Mouse (Mus musculus) cerebellum, postnatal 14 days (tissue): Measurements from ENCODE around the gene Ift57.
A peak's percentile ranks its signal among the peaks of the same experiment; 100 is the strongest.

Source experiments
- DNase-seq, 2 experiments: peaks; one replicate each; pipeline ENCODE4 v3.0.0; 2021; ENCODE audit warnings: mixed read lengths in 2 of 2

The Ift57 gene

GRCm38 (mm10) chr16:49796271-49796670 lies 97.2 kb downstream of the Ift57 start:
- no peak for DNase-seq

GRCm38 (mm10) chr16:49796954-49797353 lies 97.9 kb downstream of the Ift57 start:
- DNase-seq, result no peak

DNA sequence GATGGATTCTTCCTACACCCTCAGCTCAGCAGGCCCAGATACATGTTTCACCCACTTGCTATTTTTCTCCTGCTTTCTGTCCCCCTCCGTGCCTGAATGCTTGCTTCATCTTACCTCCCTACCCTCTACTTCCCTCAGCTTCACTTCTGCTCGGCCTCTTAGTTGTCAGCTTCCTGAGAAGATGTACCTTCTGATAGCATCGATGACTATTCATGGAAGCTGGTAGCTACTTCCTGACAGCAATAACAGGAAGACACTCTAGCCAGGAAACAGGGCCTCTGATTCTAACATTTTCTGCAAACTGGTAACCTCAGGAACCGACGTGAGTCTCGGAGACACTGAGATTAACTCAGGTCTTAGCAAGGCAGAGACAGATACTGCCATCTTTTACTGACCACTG lies 99.8 kb downstream of the Ift57 start:
- DNase-seq, result no peak

DNA sequence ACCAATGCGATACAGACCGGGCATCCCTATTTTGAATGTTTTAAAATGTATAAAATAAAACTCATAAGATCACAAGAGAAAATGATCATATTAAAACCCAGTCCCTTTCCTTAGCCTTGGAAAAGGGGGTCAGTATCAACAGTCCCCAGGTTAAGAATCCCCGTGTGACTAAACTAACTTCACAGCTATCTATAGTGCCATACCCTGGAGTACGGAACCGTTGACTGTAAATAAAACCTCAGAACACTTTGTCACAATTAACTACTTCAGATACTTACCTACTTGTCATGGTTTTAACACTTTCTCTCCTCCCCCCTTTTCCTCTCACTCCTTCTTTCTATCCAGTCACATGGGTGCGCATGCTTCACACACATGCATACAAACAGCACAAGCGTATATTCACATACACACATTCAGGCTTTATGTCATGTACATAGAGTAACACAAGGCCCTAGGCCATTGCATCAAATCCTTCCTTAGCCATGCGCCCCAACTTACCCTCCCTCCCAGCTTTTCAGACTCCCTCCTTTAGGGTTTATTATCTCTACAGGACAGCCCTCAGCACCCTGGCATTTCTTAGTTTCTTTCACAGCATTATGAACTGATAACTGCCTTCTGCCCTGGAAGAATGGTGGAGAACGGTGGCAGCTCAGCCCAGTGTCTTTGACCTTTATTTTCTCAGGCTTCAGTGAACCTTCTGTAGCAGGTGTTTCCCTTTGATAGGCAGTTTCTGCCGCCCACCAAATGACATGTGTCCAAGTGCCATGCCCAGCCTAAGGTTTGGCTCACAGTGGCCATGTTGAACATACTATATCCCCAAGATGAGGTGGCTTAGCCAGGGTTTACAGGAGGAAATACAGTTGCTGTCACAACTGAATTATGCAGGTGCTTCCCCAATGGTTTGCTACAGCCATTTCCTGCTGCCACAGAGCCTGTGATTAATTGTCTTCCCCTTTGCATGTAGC lies 100.8 kb downstream of the Ift57 start, which contains the start of gene Cd47:
Cd47 (plus strand) TSS at position 937 of the 965 bp plus-strand sequence.
- DNase-seq, result no peak

DNA sequence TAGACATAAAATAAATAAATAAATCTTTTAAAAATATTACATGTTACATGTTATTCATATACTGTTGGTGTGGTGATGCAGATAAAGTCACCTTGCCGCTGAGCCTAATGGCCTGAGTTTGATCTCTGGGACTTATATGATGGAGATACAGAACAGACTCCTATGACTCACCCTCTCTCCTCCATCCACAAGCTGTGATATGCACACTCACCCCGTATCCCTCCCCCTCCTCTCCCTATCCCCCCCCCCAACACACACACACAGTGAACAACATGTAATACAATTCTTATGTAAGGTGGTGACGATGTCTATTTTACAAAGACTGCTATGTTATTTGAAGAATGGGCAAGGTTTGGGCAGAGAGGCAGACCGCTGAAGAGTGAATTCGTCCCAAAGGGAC lies 102.0 kb downstream of the Ift57 start:
- DNase-seq, result no peak

GRCm38 (mm10) chr16:49801399-49801798 lies 102.4 kb downstream of the Ift57 start:
- peak in 1 of 2 experiments; percentile 15 for DNase-seq

- DNase-seq, result no peak
These were observed 104.0 kb downstream of the Ift57 start for GRCm38 (mm10) chr16:49802993-49803392.

GRCm38 (mm10) chr16:49803932-49804461 lies 105.0 kb downstream of the Ift57 start:
- DNase-seq, result peak; percentile 14 to 24

GRCm38 (mm10) chr16:49806920-49807319 lies 107.9 kb downstream of the Ift57 start:
- DNase-seq, result no peak

DNA sequence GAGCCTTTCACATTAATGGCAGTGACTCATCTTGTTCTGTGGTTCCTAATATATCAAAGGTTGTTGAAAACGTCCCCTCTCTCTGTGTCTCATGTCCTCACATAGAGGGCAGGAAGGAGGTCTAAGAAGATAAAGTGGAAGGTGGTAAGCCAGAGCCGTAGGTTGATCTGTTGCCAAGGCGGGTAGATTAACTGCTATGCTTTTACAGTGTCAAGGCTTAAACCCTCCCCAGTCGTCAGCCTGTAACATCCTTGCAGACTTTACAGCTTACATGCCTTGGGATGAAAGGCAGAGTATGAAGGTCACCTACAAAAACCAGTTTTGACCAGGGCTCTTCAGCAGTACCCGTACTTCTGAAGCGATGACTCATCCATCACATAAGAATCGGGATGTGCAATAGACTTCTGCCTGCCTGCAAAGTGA lies 108.4 kb downstream of the Ift57 start:
- no peak for DNase-seq

DNA sequence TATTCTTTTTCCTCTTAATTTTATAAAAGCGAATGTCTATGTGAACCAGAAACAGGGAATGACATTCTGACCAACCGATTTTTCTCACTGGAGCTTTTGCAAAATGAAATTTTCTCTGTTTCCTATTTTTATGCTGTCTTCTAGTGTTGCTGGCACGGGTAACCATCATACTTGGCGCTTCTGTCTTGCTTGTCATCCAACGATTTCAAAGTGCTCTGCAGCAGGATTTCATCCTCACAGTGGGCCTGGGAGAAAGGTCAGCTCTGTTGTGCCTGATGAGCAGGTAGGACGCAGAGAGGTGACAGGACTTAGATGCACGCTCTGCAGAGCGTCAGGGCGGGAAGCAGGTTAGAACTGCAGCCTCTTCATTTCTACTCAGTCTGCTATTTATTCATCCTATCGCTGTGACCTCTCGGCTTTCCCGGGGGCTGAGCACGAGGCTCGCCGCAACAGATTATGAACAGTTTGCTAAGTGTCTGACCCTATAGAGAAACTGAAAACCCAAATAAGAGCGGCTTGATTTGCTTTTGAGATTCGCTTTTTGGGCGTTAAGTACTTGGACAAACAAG lies 108.9 kb downstream of the Ift57 start:
- peak; percentile 20 to 42 for DNase-seq

DNA sequence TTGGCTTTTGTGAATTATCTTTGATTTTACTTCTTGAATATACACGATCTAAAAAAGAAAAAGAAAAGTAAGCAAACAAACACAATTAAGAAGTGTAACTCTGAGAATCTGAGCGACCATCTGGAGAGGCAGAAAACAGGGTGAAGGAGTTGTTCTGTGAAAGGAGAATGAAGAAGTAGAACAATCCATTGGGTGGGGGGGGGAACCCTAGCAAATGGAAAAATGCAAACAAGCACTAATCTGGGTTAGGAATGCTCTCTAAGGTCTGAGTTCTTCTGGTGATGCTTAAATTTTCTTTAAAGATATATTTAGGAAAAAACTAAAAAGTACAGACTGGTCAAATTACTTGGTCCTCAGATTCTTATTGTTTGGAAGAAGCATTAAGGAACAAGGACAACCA lies 112.9 kb downstream of the Ift57 start:
- no peak for DNase-seq

DNA sequence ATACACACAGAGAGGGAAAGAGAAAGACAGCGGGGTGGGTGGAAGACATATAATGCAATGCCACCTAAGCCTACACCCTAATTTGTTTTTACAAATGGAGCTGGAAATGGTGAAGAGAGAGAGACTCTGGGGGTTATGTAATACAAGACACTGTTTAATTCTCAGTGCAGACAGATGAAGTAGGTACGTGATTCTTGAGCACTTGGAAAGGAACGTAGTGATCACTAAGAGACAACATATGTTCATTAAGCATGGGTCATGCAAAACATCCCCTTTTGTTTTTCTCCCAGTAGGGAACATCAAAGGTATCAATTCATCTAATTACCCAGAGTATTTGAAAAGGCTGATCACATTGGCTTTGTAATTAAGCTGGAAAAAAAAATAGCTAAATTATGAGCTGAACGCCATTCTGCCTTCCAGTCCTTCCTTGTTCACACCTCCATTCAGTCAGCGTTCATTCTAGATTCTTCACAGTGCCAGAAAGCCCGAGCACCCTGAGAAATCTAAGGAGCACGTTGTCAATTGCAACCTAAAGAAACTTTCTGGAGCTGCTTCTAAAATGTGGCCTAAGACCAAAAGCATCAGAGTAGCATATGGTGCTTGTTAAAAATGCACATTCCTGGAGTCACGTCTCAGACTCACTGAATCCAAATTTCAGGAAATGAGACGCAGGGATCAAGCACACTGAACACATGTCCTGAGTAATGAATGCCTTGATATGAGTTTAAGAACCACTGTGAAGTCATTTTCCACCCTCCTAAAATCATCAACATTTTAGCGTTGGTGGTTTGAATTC lies 114.0 kb downstream of the Ift57 start:
- no peak for DNase-seq

DNA sequence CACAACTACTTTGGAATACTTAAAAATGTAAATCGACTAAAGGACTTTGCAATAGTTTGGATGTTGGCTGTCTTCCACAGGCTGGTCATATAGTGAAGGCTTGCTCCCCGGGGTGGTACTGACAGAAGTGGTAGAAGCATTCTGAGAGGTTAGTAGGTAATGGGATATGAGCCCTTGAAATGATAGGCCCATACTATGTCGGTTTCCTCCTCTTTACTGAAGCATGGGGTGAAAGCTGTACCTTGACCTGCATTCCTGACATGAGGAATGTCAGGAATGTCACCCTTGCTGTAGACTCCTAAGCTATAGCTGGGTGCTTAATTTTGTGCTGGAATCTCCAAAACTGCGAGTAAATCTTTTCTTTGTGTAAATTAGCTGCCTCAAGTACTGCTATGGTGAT lies 115.4 kb downstream of the Ift57 start:
- no peak for DNase-seq
